Mouse (Mus musculus) heart, embryonic 16.5 days (tissue): ENCODE measurements around the gene Angptl4. TPM values are rescaled to one million over a fixed set of nuclear protein-coding genes. Genes with fewer than 3 reads are reported as not detected.

Source experiments
- ATAC-seq: fragments of 200-750 bp; cut with Nextera tagmentation; replicated peaks from 2 replicates; pipeline ENCODE4 v1.8.0; 2017; ENCODE audit warnings: moderate number of reproducible peaks; ENCODE audit not compliant: insufficient read depth, low FRiP score; ENCODE audit errors: extremely low read depth
- H3K27ac ChIP-seq: fragments of 300-500 bp; sonication (generic); 2 replicates; pipeline ENCODE4 v1.5.1; 2014; ENCODE audit warnings: mild to moderate bottlenecking, low read length, control low read depth, moderate library complexity
- H3K27me3 ChIP-seq: fragments of 300-500 bp; sonication (generic); 2 replicates; pipeline ENCODE4 v1.6.1; 2014; ENCODE audit warnings: low read length, mixed read lengths; ENCODE audit not compliant: control insufficient read depth, insufficient read depth
- H3K36me3 ChIP-seq: fragments of 300-500 bp; sonication (generic); 2 replicates; pipeline ENCODE4 v1.6.1; 2014; ENCODE audit not compliant: control insufficient read depth, insufficient read depth
- H3K4me1 ChIP-seq: fragments of 300-500 bp; sonication (generic); 2 replicates; pipeline ENCODE4 v1.6.1; 2014; ENCODE audit warnings: low read length, mixed read lengths; ENCODE audit not compliant: control insufficient read depth, insufficient read depth
- H3K4me2 ChIP-seq: fragments of 300-500 bp; sonication (generic); 2 replicates; pipeline ENCODE4 v1.6.1; 2014; ENCODE audit warnings: low read depth, mild to moderate bottlenecking, control low read depth, low read length
- H3K4me3 ChIP-seq: fragments of 300-500 bp; sonication (generic); 2 replicates; pipeline ENCODE4 v1.5.1; 2014; ENCODE audit warnings: mild to moderate bottlenecking, control low read depth, low read length
- H3K9ac ChIP-seq: fragments of 300-500 bp; sonication (generic); 2 replicates; pipeline ENCODE4 v1.6.1; 2014; ENCODE audit warnings: low read length, control low read depth
- H3K9me3 ChIP-seq: fragments of 300-500 bp; sonication (generic); replicated peaks from 2 replicates; pipeline ENCODE4 v1.6.1; 2016; ENCODE audit warnings: low read length; ENCODE audit not compliant: control insufficient read depth
- WGBS: fragments of 180-500 bp; shearing (Covaris S2); extraction: QIAGEN DNeasy Blood & Tissue Kit; methylation state at CpG from one replicate; pipeline ENCODE4 v1.1.7; 2014; 5-methylcytosine and 5-hydroxymethylcytosine counted together
- polyA plus RNA-seq: library from polyadenylated mRNA; unstranded; fragments of >200 nt; fragmentation: Nextera tagmentation; extraction: Ambion mirVana; gene quantifications from 2 replicates; pipeline ENCODE4 v1.2.1, GENCODE M21; 2015

Angptl4 gene
- polyA plus RNA-seq, 1 experiment from 2014 or later: 16.4 TPM

- Histone ChIP-seq H3K4me1 (peaks cover 9% of the 10 kb centered on the region), H3K4me3 (no peak overlapping the region), H3K36me3 (peaks cover 19% of the 10 kb centered on the region), H3K4me2 (no peak overlapping the region), H3K27me3 (no peaks in the 10 kb centered on the region), H3K9me3 (no peaks in the 10 kb centered on the region), H3K27ac (no peak overlapping the region), H3K9ac (no peak overlapping the region)
- no peak for ATAC-seq
- WGBS: 84% methylated on average over 6 of the region's 6 CpGs
These were observed 7.6 kb downstream of the Angptl4 start for GRCm38 (mm10) chr17:33773871-33774572.

- H3K4me3 ChIP-seq: no peak overlapping the region
- H3K9ac ChIP-seq: no peak overlapping the region
- WGBS: 79% methylated on average over 6 of the region's 6 CpGs
- no peak overlapping the region for H3K4me2 ChIP-seq
- H3K9me3 ChIP-seq: no peaks in the 10 kb centered on the region
- H3K4me1 ChIP-seq: peaks cover 3% of the 10 kb centered on the region
- no peaks in the 10 kb centered on the region for H3K27me3 ChIP-seq
- no peak overlapping the region for H3K27ac ChIP-seq
- H3K36me3 ChIP-seq: peaks cover 19% of the 10 kb centered on the region
- ATAC-seq: no peak
These were observed 8.2 kb downstream of the Angptl4 start for GRCm38 (mm10) chr17:33773426-33773825.

DNA sequence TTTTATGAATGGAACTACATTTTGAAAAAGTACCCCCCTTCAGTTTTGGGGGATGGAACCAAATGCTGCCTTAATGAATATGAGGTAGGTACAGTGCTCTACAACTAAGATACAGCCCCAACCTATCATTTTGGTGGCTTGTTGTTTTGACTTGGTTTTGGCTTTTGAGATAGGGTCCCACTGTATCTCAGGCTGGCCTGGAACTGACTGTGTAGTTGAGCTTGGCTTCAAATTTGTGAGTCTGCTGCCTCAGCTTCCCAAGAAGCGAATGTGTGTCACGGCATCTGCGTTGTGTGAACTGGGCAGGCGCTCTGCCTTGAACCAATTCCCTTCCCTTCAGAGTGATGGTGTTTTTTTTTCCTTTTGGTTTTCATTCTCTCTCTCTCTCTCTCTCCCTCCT, 10.0 kb downstream of the Angptl4 start:
- Histone ChIP-seq H3K9ac (no peak overlapping the region), H3K27ac (no peak overlapping the region), H3K4me2 (no peak overlapping the region), H3K27me3 (no peaks in the 10 kb centered on the region), H3K9me3 (no peaks in the 10 kb centered on the region), H3K4me1 (no peaks in the 10 kb centered on the region), H3K4me3 (no peak overlapping the region), H3K36me3 (peaks cover 10% of the 10 kb centered on the region)
- no peak for ATAC-seq
- WGBS: 86% methylated on average over 4 of the region's 4 CpGs

GRCm38 (mm10) chr17:33766389-33766788, 15.2 kb downstream of the Angptl4 start:
- ATAC-seq: no peak
- Histone ChIP-seq H3K27me3 (no peaks in the 10 kb centered on the region), H3K9me3 (no peaks in the 10 kb centered on the region), H3K4me3 (no peak overlapping the region), H3K4me2 (no peak overlapping the region), H3K36me3 (no peaks in the 10 kb centered on the region), H3K9ac (no peak overlapping the region), H3K4me1 (no peaks in the 10 kb centered on the region), H3K27ac (no peak overlapping the region)
- WGBS: 73% methylated on average over 3 of the region's 3 CpGs

DNA sequence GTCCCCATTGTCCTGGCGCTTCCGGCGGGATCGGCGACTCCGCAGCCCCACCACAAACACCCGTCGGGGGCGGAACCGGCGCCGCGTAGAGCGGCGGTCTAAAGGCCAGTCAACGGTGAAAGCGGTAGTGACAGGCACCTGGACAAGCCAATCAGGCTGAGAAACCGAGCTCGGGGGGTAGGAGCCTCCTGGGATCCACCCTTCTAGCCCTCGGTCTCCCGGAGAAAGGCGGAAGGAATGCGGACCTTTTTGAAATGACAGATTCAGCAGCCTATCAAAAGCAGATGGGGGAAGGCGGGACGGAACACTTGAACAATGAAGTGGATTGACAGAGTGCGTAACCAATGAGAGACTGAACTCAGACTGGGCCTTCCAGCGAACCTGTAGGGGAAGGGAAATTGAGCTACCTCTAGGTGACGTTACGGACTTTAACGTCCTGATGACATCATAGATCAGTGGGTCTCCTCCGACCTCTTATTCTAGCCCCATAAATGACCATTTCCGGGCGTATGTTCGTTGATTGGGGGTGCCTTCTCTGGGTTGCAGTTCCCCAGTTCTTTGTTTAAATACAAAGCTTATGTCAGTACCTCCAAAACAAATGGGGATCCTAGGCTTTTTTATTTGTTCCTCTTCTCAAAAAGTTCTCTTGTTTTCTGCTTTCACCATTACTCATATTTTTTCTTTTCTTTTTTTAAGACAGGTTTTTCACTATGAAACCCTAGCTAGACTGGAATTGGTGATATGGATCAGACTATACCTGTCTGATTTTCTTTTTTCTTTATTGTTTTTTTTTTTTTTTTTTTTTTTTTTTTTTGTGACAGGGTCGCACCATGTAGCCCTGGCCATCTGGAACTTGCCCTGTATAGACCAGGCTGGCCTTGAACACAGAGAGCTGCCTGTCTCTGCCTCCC, 21.1 kb downstream of the Angptl4 start, which contains the start of gene Rab11b:
Gene Rab11b, minus strand, starts transcription at position 276 of the 911 bp plus-strand sequence.
- Histone ChIP-seq H3K4me2 (peak within 1 kb of the TSS; percentile 85), H3K4me1 (peaks cover 38% of the 10 kb centered on the region), H3K27ac (peak within 1 kb of the TSS; percentile 100), H3K27me3 (no peaks in the 10 kb centered on the region), H3K9me3 (no peaks in the 10 kb centered on the region), H3K9ac (peak within 1 kb of the TSS; percentile 99), H3K4me3 (peak within 1 kb of the TSS; percentile 87), H3K36me3 (no peaks in the 10 kb centered on the region)
- ATAC-seq: peak; percentile 99
- WGBS: 3% methylated on average over 35 of the region's 35 CpGs

- under 1% methylated on average over 38 of the region's 38 CpGs for WGBS
- Histone ChIP-seq H3K27me3 (no peaks in the 10 kb centered on the region), H3K27ac (peak overlapping the region; percentile 100), H3K36me3 (no peaks in the 10 kb centered on the region), H3K9ac (peak overlapping the region; percentile 99), H3K9me3 (no peaks in the 10 kb centered on the region), H3K4me1 (peaks cover 42% of the 10 kb centered on the region), H3K4me2 (peak overlapping the region; percentile 85), H3K4me3 (peak overlapping the region; percentile 87)
- peak; percentile 85 for ATAC-seq
These were observed 21.8 kb downstream of the Angptl4 start for GRCm38 (mm10) chr17:33759767-33760254.

- Histone ChIP-seq H3K27me3 (no peaks in the 10 kb centered on the region), H3K4me1 (peaks cover 51% of the 10 kb centered on the region), H3K27ac (peak overlapping the region; percentile 25), H3K9me3 (no peaks in the 10 kb centered on the region), H3K9ac (0 out of 2 replicates have a peak overlapping the region, but pooled peaks have one; percentile 32), H3K36me3 (no peaks in the 10 kb centered on the region), H3K4me3 (no peak overlapping the region), H3K4me2 (peak overlapping the region; percentile 45)
- ATAC-seq: no peak
- 43% methylated on average over 4 of the region's 4 CpGs for WGBS
These were observed 24.4 kb downstream of the Angptl4 start for GRCm38 (mm10) chr17:33757231-33757630.

DNA sequence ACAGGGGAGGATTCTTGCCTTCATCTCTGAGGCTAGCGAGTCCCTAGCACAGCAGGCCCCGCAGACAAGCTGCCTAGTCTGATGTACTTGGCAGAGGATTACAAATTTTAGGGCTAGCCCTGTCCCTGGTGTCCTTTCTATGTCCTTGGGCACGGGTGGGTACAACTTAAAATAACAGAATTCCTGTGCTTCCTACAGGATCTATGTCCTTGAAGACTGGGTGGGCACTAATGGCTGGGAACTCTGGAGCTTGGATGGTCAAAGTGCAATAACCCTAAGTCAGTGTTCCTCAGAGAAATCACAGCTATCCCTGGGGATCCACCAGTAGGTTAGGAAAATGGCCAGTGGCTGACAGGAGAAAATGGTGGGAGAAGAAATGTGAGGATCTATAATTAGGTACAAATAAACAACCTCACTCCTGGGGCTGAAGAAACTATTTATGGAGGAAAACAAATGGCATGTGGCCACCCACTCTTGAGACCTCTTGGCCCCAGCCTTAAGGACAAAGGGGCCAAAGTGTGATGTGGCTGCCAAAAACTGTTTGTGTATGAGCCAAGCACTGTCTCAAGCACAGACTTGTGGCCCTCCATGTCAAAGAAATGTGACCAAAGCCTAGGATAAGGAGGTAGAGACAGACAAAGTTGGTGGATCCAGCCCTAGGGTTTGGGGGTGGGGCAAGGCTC, 25.4 kb downstream of the Angptl4 start:
- Histone ChIP-seq H3K9me3 (no peaks in the 10 kb centered on the region), H3K4me2 (no peak overlapping the region), H3K9ac (no peak overlapping the region), H3K27ac (peak overlapping the region; percentile 25), H3K4me3 (no peak overlapping the region), H3K27me3 (no peaks in the 10 kb centered on the region), H3K4me1 (peaks cover 51% of the 10 kb centered on the region), H3K36me3 (no peaks in the 10 kb centered on the region)
- WGBS: 74% methylated on average over 3 of the region's 3 CpGs
- no peak for ATAC-seq
